Mouse (Mus musculus) naive thymus-derived CD4-positive, alpha-beta T cell, adult 2 months (primary cell): ENCODE data around the gene Adk.

ENCODE experiments used
- DNase-seq: peaks from one replicate; pipeline ENCODE4 v3.0.0-alpha.2; 2011; ENCODE audit warnings: low read depth

Gene Adk

DNA sequence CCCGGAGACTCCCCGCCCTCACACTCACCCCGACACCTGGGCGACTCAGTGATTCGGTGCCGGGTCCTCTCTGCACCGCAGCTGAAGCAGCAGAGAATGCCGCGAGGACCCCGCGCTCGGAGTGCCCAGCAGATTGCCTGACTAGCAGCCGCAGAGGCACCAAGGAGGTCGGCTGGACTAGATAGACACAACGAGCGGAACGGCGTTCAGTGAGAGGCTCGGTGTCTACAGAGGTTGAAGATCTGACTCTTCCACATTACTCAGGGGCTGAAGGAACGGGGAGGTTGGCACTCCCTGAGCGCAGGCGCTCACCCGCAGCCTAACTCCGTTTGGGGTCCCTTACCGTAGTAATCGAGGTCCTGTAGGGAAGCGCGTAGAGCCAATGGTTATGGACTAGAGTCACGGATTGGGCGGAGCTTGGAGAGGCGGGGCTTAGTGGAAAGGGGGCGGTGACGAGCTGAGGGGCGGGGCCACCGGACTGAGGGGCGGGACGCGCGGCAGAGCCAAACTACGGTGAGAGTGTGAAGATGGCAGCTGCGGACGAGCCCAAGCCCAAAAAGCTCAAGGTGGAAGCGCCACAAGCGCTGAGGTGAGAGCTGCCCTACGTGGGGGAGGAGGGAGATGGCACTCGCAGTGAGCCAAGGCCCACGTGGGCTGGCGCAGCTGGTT, at the start of gene Adk, which contains the start of gene Ap3m1:
Adk (plus strand) TSS at position 463 of the 669 bp plus-strand sequence.
Ap3m1 (minus strand) TSS at position 397 of the 669 bp plus-strand sequence.
- DNase-seq, result peak; percentile 99

DNA sequence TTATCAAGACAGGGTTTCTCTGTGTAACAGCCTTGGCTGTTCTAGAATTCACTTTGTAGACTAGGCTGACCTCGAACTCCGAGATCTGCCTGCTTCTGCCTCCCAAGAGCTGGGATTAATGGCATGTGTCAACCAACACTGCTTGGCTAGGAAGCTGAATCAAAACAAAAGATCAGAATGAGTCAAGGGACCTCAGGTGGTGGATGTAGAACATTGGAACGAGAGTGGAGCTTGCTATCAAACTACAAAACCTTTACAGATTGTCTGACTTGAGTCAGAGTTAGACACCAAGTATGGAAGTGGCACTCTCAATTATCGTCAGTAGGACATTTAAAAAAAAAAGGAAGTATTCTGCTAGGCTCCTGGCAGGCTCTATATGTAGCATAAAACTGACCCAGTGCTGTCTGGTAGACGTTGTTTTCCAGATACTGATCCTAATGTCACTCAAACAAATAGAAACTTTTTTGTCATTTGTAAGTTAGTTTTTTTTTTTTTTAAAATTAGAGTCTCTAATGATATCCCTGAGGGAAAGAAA, 38.5 kb upstream of the Adk start:
- DNase-seq, result no peak

DNA sequence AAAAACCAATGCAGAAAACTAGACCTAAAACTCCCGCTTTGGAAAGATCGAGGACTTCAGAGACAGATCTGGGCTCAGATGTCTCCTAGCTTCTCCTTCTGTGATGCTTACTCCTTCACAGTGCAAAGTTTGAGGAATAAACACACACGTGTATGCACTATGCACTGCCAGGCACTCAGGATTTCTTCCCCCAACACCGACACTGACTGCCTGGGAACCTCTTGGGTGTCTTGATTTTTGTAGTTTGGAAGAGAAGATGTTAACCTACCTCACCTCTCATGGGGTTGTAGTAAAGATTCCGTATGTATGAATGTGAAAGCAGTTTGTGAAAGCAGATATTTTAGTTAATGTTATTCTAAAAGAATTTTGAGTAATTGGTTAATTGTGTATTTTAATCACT, 34.5 kb upstream of the Adk start:
- DNase-seq, result no peak

DNA sequence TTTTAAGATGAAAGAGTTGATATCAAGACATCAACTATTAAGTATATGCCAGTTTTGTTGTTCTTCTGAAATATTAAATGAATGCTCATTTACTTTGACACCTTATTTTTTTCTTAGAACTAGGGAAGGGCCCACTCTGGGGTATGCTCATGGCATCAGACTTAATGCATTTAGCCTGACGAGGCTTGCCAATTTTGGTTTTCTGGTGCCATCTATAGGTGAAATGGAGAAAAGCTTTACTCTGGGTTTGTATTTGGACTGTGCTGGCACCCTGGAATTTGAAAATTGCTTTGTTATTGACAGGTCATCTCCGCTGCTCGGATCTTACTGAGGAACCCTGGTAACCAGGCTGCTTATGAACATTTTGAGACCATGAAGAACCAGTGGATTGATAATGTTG, 33.4 kb upstream of the Adk start:
- DNase-seq, result peak; percentile 77

DNA sequence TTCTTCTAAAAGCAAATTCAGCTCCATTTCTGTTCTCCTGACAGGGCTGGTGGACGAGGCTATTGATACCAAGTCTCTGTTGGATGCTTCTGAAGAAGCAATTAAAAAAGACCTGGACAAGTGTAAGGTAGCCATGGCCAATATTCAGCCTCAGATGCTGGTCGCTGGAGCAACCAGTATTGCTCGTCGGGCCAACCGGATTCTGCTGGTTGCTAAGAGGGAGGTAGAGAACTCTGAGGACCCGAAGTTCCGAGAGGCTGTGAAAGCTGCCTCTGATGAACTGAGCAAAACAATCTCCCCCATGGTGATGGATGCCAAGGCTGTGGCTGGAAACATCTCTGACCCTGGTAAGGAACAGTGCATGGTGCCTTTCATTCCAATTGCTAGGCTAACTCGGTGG, 31.9 kb upstream of the Adk start:
- no peak for DNase-seq

DNA sequence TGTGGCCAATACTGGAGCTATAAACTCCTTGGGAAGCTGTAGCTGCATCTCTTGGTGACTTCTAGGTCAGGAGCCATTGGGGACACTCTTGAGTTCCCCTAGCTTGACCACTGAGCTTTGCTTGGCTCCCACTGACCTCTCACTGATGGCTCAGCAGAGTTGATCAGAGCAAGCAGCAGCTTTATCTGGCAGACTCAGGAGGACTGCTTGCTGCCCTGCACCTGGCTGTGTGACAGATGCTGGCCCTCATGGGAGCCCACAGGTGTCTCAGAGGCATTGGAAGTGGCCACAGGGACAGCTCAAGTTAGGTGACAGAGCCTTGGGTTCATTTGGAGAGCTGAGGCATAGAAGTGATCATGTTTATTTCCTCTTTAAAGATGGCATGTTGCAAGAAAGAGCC, 24.8 kb upstream of the Adk start:
- DNase-seq, result no peak

DNA sequence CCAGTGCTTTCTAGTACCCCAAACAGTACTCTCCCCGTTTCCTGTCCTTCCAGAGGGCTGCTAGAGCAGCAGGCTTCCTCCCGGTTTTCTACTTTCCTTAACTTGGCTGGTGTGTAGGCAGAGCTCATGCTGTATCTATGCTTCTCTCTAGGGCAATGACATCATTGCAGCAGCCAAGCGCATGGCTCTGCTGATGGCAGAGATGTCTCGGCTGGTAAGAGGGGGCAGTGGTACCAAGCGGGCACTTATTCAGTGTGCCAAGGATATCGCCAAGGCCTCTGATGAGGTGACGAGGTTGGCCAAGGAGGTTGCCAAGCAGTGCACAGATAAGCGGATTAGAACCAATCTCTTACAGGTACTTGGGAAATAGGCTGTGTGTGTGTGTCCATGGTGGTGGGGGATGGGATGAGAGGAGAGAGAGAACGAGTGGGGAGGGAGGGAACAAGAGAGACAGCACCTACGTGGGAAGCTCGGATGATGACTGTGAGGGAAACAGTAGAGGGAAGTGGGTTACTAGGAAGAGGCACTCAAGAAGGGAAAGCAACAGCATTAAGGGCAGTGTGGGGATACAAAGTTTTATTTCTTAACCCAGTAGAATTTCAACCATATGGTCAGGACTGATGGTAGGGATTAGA, 23.2 kb upstream of the Adk start:
- no peak for DNase-seq

DNA sequence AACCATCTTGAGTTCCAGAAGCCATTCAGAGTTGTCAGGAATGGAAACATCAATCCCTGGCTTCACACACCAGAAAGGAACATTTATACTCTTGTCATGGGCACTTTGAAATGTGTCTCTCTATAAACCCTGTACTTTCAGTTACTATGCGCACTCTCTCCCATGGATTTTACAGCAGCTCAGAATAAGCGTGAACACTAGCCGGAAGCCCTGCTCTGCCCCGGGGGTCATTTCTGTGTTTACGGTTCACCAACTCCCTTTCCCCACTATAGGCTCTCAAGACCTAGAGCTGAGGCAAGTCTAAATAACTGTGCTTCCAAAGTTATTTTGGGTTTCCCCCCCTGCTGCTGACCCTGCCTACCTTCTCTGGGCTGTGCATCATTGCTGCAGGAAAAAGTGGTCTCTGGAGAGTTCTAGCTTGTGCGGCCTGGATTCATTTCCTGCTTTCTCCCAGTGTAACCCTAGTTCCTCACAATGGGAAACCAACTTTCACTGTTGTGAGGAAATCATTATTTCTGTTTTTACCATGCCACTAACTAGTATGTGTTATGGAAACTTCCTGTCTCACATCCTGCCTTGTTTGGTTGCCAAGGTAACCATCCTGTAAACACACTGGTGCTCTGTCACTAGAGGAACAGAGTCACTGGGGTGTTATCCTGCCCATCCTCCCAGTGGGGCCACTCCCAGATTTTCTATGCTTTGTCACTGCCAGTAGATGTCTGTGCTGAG, 20.4 kb upstream of the Adk start:
- DNase-seq, result peak; percentile 94

DNA sequence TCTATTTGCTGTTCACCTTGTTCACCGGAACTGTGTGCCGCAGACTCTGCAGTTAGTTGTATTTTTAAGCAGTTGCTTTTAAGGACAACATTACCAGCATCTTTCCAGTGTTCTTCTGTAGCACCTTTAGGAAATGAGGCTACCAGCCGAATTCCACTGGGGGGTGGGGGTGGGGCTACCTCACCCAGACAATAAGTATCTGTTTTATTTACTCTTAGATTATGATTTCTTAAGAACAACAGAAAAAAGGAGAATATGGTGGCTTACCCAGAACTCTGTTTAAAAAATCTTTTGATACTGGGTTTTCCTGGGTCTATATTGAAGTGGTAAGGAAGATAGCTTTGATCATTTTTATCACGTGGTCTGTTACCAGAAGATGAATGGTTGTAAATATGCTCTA, 18.1 kb upstream of the Adk start:
- peak; percentile 74 for DNase-seq

DNA sequence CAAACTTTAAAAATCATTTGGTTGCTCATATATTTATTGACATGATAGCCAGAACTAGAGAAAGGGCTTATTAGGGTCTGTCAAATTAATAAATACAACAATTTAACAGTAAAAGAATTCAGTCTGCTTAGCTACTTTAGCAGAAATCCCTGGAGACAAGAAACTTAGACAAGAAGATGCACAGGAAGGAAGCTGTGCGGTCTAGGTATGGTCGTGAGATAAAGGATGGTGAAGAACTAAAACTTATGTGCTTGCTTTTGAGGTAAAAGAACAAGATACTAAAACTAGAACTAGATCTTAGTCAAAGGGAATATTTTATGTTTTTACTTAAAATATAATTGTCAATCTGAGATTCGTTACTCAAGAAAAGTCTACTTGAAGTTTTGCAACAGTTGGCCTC, 17.6 kb upstream of the Adk start:
- DNase-seq, result peak; percentile 60

DNA sequence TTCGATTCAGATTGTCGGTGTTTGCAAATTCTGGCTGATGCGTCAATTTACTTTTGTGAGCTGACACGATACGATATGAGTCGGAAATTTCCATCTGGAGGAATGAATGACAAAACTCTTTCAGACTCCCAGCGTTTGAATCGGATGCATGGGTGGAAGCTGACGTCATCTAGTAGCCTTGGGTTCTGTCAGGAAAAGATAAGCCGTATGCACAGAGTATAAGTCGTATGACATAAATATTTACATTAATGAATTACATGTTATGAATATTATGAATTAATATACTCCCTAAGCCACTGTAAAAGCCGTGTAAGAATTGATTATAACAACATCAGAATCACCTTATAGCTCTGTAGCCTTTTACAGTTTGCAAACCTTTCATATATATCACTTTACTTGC, 13.3 kb upstream of the Adk start:
- DNase-seq, result no peak

DNA sequence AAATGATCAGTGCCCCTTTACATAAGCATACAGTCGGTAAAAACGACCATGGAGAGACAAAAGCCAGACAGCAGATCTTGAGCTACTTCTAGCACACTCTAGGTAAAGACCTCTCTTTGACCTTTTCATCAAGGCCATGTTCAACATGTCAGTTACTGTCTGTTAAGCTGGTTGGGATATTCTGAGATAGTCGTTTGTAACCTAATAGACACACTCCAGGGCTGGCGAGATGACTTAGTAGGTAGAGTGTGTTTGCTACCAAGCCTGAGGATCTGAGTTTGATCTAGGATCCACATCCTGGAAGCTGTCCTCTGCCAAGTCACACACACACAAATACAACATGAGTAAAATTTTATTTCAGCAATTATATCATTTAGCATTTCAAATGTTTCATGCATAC, 12.8 kb upstream of the Adk start:
- no peak for DNase-seq

DNA sequence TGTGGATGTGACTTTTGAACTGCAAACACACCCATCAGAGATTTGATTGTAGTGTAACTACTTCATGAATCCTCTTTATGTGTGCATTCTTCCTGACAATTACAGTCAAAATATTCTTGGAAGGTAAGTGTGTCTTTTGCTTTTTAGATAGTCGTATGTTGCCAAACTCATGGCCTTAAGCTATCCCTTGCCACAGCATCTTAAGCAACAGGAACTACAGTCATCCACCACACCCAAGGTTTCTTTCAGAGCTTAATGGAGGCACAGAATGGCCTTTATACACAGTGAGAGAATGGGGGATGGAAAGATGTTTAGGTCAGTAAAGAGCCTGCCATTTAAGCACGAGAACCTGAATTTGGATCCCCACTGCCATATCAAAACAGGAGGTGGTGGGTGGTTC, 4.5 kb upstream of the Adk start:
- no peak for DNase-seq

DNA sequence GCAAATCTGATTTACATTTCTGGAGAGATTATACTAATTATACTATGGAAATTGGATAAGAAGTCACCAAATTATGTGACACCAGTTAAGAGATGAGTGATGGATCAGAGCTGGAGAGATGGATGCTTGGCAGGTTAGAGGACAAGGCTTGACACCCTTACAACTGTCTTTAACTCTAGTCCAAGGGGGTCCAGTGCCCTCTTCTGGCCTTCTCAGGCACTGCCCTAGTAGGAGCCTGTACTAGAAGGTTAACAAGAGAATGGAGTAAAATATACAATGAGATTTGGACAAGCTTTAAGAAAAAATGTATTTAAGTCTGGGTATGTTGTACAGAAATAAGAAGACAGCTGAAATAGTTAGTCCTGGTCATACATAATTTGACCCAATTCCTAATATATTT, 3.5 kb upstream of the Adk start:
- DNase-seq, result peak; percentile 81

DNA sequence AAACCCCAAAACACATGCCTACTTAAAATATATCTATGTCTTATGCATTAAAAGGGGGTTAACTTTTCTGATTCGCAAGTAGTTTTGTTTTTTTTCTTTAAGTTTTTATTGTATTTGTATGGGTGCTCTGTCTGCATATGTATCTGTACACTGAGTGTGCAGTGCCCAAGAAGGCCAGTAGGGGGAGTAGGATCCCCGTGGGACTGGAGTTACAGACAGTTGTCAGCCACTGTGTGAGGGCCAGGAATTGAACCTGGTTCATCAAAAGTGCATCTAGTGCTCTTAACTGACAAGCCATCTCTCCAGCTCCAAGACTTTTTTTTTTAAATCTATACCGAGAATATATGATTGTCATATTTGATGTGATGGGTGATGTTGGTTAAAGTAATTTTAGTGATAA, 1.6 kb upstream of the Adk start:
- DNase-seq, result peak; percentile 79

DNA sequence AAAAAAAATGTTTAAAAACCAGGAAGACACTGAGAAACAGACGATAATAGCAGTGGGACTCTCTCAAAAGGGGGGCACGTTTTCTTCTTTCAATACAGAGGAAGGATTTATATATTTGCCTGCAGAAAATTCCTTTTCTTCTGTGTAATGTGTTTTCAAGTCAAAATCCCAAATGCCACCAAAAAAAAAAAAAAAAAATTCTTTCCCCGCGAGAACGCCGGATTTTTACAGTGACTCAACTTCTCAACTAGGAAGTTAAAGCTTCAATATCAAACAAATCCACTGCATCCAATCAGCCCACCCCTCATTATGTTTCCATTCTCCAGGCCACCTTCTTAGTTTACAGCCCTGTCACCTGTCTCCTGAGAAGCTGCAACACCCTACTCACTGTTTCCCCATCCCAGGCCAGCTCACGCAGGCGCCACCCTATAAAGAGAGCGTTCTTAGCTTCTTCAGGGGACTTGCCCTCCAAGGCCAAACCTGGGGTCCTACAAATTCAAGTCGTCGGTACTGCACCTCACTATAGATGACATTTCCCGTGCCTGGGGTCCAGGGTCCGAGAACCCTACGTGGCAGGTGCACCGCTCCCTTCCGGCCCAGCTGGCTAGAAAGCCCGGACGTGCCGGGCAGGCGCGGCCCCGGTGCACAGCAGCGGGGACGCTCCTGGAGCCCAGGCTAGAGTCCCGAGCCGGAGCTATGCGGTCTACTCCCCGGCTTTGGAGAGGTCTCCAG, 828 bp upstream of the Adk start:
- no peak for DNase-seq

DNA sequence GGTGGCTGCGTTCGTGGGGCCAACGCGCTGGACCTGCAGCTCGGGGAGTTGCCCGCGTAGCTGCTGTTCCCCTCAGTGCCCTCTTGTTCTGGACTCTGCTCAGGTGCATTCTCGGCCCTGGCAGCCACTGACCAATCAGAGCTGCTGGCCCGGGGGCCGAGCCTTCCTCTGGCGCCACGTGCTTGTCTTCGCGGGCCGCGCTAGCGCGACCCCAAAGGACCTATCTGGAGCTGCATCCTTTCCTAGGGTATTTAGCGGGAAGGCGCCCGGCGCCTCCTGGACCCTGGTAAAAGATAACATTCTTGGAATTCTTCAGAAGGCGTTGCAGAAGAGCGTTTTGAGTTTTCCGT, 382 bp downstream of the Adk start:
- no peak for DNase-seq

DNA sequence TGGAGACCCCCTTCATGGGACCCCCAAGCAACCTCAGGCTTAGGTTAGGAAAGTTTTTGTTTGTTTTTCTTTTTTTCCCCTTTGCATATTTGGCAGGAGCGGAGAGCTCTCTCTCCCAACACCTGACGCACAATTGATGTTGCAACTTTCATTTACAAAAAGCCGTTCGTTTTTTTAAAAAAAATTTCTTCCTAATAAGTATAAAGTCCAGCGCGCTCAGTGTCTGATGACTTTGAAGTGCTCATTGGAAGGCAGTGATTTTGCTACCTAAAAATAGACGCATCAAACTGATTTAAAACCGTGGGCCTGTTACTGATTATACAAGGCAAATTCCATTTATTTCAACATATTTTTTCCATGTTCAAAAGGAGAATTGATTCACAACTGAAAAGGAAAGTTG, 777 bp downstream of the Adk start:
- DNase-seq, result no peak

DNA sequence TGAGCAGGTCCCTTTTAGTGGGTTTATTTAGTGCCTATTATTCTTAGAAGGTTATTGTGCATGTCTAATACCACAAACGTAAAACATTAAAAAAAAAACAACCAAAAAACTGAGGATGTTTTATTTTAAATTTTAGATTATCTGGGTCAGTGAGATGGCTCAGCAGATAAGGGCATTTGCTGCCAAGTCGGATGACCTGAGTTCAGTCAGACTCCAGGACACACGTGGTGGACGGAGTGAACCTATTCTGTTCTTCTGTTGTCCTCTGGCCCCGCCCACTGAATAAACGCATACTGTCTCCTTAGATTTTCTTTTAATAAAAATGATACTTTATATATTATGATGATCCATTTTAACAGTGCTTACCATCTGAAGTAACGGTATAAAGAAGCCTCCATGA, 1.2 kb downstream of the Adk start:
- no peak for DNase-seq

DNA sequence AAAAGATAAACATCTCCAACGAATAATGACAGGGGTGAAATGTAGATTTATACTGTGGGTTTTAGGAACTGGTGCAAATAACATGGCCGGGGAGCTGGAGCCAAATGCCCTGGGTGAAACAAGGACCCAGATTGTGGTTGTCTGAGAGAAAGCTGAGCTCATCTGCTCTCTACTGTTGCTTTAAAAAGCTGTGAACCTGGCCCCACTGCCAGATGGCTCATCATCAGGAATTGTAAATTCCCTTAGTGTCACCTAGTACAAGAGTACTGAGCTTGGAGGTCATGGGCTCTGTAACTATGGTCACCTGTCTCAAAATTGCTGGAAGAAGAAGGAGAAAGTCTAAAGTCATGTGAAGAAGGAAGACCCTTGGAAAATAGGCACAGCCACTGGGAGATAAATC, 6.6 kb downstream of the Adk start:
- DNase-seq, result no peak

DNA sequence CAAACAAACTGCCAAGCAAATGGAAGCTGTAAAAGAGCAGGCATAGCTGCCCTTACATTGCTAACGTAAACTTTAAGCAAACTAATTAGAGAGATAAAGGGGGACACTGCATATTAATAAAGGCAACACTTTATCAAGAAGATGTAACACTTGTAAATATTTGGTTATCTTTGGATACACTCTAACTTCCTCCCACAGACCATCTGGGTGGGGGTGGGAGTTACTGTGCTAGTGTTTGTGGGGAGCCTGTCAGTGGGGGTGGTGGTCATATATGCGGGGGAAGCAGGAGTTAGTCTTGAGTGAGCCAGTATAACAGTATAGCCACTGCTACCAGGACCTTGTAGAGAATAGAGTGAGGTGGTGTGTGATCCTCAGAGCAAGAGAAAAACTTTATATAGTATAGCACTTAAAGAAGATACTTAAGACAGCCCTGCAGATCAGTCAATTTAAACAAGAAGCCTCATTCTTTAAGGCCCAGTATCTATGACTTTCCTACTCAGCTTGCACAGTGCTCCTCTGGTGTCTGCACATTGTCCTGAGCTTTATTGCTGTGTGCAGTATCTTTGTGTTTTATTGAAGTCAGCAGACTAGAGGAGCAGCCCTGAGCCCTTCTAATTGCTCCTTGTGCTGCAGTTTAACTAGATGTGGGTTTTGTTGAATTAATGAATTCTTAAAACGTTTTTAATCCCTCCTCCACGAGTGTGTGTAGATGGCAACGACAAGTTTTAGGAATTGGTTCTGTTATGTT, 10.6 kb downstream of the Adk start:
- no peak for DNase-seq

DNA sequence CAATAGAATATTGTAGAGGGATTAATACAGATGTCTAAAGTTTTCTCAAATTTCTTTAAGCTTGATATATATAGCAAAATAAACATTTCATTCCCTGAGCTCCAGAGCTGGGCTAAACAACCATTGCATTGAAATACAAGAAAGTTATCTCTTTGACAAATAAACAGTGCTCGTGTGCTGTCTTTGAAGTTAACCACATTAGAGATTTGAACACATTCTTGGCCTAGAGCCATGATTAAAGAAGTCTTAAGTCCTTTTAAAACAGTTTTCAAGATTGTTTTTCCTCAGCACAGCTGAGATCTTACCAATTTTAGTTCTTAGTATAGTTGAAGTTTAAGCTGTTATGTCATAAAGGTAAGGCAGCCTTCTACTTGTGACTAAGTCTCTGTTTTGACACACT, 11.9 kb downstream of the Adk start:
- DNase-seq, result peak; percentile 51
